Mouse (Mus musculus) MEL (cell line): ENCODE data around the gene Mab21l1. TPM values are rescaled to one million over a fixed set of nuclear protein-coding genes. Genes with fewer than 3 reads are reported as not detected.

Experiments
- DNase-seq: peaks from one replicate; pipeline ENCODE4 v3.0.0; 2011; ENCODE audit warnings: low read depth, low spot score
- H3K27ac ChIP-seq: 2 replicates; pipeline ENCODE4 v1.5.1; 2012; ENCODE audit warnings: low read depth, mild to moderate bottlenecking, control low read depth, low read length, moderate library complexity; ENCODE audit not compliant: control insufficient read depth
- H3K27me3 ChIP-seq, 2 experiments: fragments of 150-350 bp in 1 of 2; sonication (generic) in 1 of 2; 2 replicates each; pipeline ENCODE4 v1.6.1; 2012; ENCODE audit warnings: low read length in 2 of 2, mild to moderate bottlenecking in 2 of 2, improper control_type of control experiment in 1 of 2, moderate library complexity in 1 of 2; ENCODE audit not compliant: insufficient read depth in 2 of 2, control insufficient read depth in 1 of 2
- H3K36me3 ChIP-seq, 2 experiments: 2 replicates each; pipeline ENCODE4 v1.6.1; 2012 to 2014; ENCODE audit warnings: low read length in 2 of 2, improper control_type of control experiment in 1 of 2, inconsistent platforms in 1 of 2, mild to moderate bottlenecking in 1 of 2; ENCODE audit not compliant: insufficient read depth in 2 of 2, control insufficient read depth in 1 of 2
- H3K4me1 ChIP-seq, 2 experiments: fragments of 150-350 bp in 1 of 2; sonication (generic) in 1 of 2; 2 replicates each; pipeline ENCODE4 v1.6.1; 2012; ENCODE audit warnings: low read length in 2 of 2, improper control_type of control experiment in 1 of 2, mild to moderate bottlenecking in 1 of 2; ENCODE audit not compliant: insufficient read depth in 2 of 2, control insufficient read depth in 1 of 2
- H3K4me3 ChIP-seq, 2 experiments: fragments of 150-350 bp in 1 of 2; sonication (generic) in 1 of 2; 2 replicates each; pipeline ENCODE4 v1.5.1; 2012; ENCODE audit warnings: low read depth in 2 of 2, low read length in 2 of 2, mild to moderate bottlenecking in 2 of 2, moderate library complexity in 2 of 2, control low read depth in 1 of 2, improper control_type of control experiment in 1 of 2; ENCODE audit not compliant: control insufficient read depth in 1 of 2, insufficient read depth in 1 of 2
- H3K79me2 ChIP-seq: 2 replicates; pipeline ENCODE4 v1.6.1; 2012; ENCODE audit warnings: mild to moderate bottlenecking, low read length, moderate library complexity; ENCODE audit not compliant: control insufficient read depth, poor library complexity, insufficient read depth
- H3K9ac ChIP-seq: 2 replicates; pipeline ENCODE4 v1.6.1; 2012; ENCODE audit warnings: low read depth, mild to moderate bottlenecking, control low read depth, low read length, moderate library complexity; ENCODE audit not compliant: control insufficient read depth, poor library complexity, severe bottlenecking
- H3K9me3 ChIP-seq: fragments of 150-350 bp; sonication (generic); replicated peaks from 2 replicates; pipeline ENCODE4 v1.6.1; 2012; ENCODE audit warnings: mild to moderate bottlenecking, low read length, improper control_type of control experiment, moderate library complexity; ENCODE audit not compliant: insufficient read depth
- EP300 ChIP-seq, 2 experiments: IDR thresholded peaks; 2 replicates each; pipeline ENCODE4 v1.6.1; 2011; ENCODE audit warnings: improper control_type of control experiment in 2 of 2, low read length in 2 of 2, low read depth in 1 of 2, mild to moderate bottlenecking in 1 of 2
- ETS1 ChIP-seq: IDR thresholded peaks from 2 replicates; pipeline ENCODE4 v1.6.1; 2012; ENCODE audit warnings: low read depth, mild to moderate bottlenecking, inconsistent platforms, low read length, improper control_type of control experiment, moderate library complexity
- GABPA ChIP-seq: IDR thresholded peaks from 2 replicates; pipeline ENCODE4 v1.6.1; 2012; ENCODE audit warnings: low read depth, mild to moderate bottlenecking, inconsistent platforms, low read length, improper control_type of control experiment, moderate library complexity
- GATA1 ChIP-seq: IDR thresholded peaks from 2 replicates; pipeline ENCODE4 v1.6.1; 2011; ENCODE audit warnings: low read depth, low read length, improper control_type of control experiment
- JUND ChIP-seq: IDR thresholded peaks from 2 replicates; pipeline ENCODE4 v1.6.1; 2011; ENCODE audit warnings: low read depth, mild to moderate bottlenecking, improper control_type of control experiment, low read length
- KAT2A ChIP-seq: conservative IDR thresholded peaks from 2 replicates; pipeline ENCODE4 v1.6.1; 2012; ENCODE audit warnings: low read depth, low read length, improper control_type of control experiment, inconsistent platforms
- MAFK ChIP-seq: IDR thresholded peaks from 2 replicates; pipeline ENCODE4 v1.6.1; 2011; ENCODE audit warnings: low read depth, mild to moderate bottlenecking, low read length, improper control_type of control experiment, borderline replicate concordance
- MEF2A ChIP-seq: IDR thresholded peaks from 2 replicates; pipeline ENCODE4 v1.6.1; 2014; ENCODE audit warnings: low read depth, mild to moderate bottlenecking, inconsistent platforms, low read length, improper control_type of control experiment; ENCODE audit not compliant: poor library complexity, insufficient replicate concordance, severe bottlenecking; ENCODE audit errors: extremely low read depth
- MXI1 ChIP-seq: IDR thresholded peaks from 2 replicates; pipeline ENCODE4 v1.6.1; 2011; ENCODE audit warnings: mild to moderate bottlenecking, low read depth, low read length, improper control_type of control experiment
- MYB ChIP-seq: IDR thresholded peaks from 2 replicates; pipeline ENCODE4 v1.6.1; 2011; ENCODE audit warnings: mild to moderate bottlenecking, low read depth, low read length, improper control_type of control experiment
- NELFE ChIP-seq: IDR thresholded peaks from 2 replicates; pipeline ENCODE4 v1.6.1; 2011; ENCODE audit warnings: low read depth, low read length, improper control_type of control experiment
- POLR2AphosphoS2 ChIP-seq: IDR thresholded peaks from 2 replicates; pipeline ENCODE4 v1.6.1; 2011; ENCODE audit warnings: low read length, improper control_type of control experiment
- RAD21 ChIP-seq: IDR thresholded peaks from 2 replicates; pipeline ENCODE4 v1.6.1; 2011; ENCODE audit warnings: mild to moderate bottlenecking, low read depth, low read length, improper control_type of control experiment
- RCOR1 ChIP-seq: IDR thresholded peaks from 2 replicates; pipeline ENCODE4 v1.6.1; 2012; ENCODE audit warnings: low read depth, mild to moderate bottlenecking, inconsistent platforms, low read length, improper control_type of control experiment
- SIN3A ChIP-seq: IDR thresholded peaks from 2 replicates; pipeline ENCODE4 v1.6.1; 2012; ENCODE audit warnings: low read length, improper control_type of control experiment, inconsistent platforms
- SMC3 ChIP-seq: IDR thresholded peaks from 2 replicates; pipeline ENCODE4 v1.6.1; 2011; ENCODE audit warnings: low read depth, low read length, improper control_type of control experiment
- UBTF ChIP-seq: IDR thresholded peaks from 2 replicates; pipeline ENCODE4 v1.6.1; 2012; ENCODE audit warnings: low read depth, mild to moderate bottlenecking, inconsistent platforms, low read length, improper control_type of control experiment, moderate library complexity, borderline replicate concordance; ENCODE audit not compliant: insufficient read depth
- USF1 ChIP-seq: IDR thresholded peaks from 2 replicates; pipeline ENCODE4 v1.6.1; 2014; ENCODE audit warnings: low read depth, mild to moderate bottlenecking, inconsistent platforms, low read length, improper control_type of control experiment, moderate library complexity
- USF2 ChIP-seq, 2 experiments: IDR thresholded peaks; 2 replicates each; pipeline ENCODE4 v1.6.1; 2011 to 2012; ENCODE audit warnings: improper control_type of control experiment in 2 of 2, low read length in 2 of 2, borderline replicate concordance in 1 of 2, inconsistent platforms in 1 of 2, low read depth in 1 of 2, mild to moderate bottlenecking in 1 of 2; ENCODE audit not compliant: insufficient read depth in 1 of 2
- polyA plus RNA-seq, 2 experiments: library from polyadenylated mRNA; stranded (reverse) in 1 of 2; unstranded in 1 of 2; fragments of >175 nt in 1 of 2; fragments of >200 nt in 1 of 2; gene quantifications; 2 replicates each; pipeline versions ENCODE4 v1.2.1 to v1.2.4; 2012; ENCODE audit warnings: low replicate concordance in 2 of 2, low read depth in 1 of 2; ENCODE audit not compliant: insufficient read length in 2 of 2, insufficient read depth in 1 of 2, missing spikeins in 1 of 2
- total RNA-seq: library from RNA; depleted of rRNA; stranded (reverse); fragments of 300-350 nt; gene quantifications from 2 replicates; pipeline ENCODE4 v1.2.3, GENCODE M21; 2012

The Mab21l1 gene
- total and polyA plus RNA-seq, 3 experiments: not detected

DNA sequence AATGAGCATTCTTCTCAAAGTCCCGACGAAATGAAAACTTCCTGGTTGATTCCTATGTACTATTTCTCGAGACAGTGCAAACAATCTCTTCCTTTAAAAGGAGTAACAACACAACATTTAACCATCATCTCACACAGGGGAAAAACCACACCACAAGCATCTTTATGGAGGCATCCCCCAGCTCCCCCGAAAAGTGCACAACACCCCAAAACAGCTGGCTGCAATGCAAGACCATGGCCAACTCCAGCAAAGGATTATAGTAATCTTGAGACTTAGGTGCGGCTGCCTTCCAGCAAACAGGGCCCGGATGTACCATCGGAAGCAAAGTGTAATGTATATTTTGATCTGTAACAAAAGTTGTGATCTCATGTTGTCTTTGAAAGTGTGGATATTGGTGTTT lies 1.8 kb downstream of the Mab21l1 start:
- no peak overlapping the region for H3K4me3 ChIP-seq
- no peaks in the 10 kb centered on the region for H3K36me3 ChIP-seq
- H3K9me3 ChIP-seq: no peaks in the 10 kb centered on the region
- TF ChIP-seq SMC3 (no peak), MEF2A (no peak), USF2 (IDR thresholded peaks at IDR 0.05; ENCODE audit: borderline replicate concordance in 1 of 2, insufficient read depth in 1 of 2, low read depth in 1 of 2, low read length in 2 of 2) (no peak), POLR2AphosphoS2 (no peak), EP300 (IDR thresholded peaks at IDR 0.05; ENCODE audit: low read depth in 1 of 2, low read length in 2 of 2) (no peak), GATA1 (no peak), MAFK (no peak), UBTF (no peak), RAD21 (no peak), USF1 (no peak), RCOR1 (no peak), MYB (no peak), NELFE (no peak)
- no peaks in the 10 kb centered on the region for H3K79me2 ChIP-seq
- no peak overlapping the region for H3K27ac ChIP-seq
- H3K27me3 ChIP-seq: no peaks in the 10 kb centered on the region
- no peaks in the 10 kb centered on the region for H3K4me1 ChIP-seq
- no peak for DNase-seq
- no peak overlapping the region for H3K9ac ChIP-seq

DNA sequence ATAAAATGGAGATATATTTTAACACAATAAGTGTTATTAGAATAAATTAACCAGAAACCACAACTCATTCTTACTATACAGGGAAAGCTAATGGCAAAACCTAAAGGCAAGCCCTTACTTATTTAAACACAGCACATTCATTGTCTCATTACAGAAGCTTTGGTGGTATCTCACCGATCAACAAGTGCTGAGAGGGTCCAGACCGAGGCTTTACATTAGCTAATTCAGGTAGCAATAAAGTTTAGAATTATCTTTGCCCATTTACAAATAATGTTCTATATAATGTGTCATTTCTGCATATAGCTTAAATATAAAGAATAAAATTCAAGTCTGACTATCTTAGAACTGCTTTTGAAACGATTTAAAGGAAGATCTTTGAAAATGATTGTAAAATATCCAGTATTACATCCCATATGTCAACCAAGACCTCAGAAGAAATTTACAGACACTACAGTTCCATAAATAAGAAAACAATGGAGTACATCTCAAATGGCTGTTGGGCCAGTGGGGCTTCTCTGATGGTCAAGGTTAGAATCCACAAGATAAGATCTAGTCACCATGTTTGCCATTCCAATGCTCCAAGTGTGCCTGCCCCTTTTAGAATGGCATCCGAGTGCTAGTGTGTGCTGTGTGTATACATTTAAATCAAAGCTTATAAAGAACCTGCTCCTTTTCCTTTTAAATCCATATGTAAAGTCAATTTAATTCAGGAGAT lies 3.1 kb downstream of the Mab21l1 start:
- Histone ChIP-seq H3K4me3 (no peak overlapping the region), H3K36me3 (no peaks in the 10 kb centered on the region), H3K79me2 (no peaks in the 10 kb centered on the region), H3K9me3 (no peaks in the 10 kb centered on the region), H3K27me3 (no peaks in the 10 kb centered on the region), H3K9ac (no peak overlapping the region), H3K4me1 (no peaks in the 10 kb centered on the region), H3K27ac (no peak overlapping the region)
- DNase-seq: no peak
- TF ChIP-seq MEF2A (no peak), GABPA (no peak), JUND (no peak), KAT2A (no peak), RCOR1 (no peak), SIN3A (no peak), MXI1 (no peak), ETS1 (no peak)
